Mouse (Mus musculus) left cerebral cortex, postnatal 14 days (tissue): Measurements from ENCODE around the gene Egr4. TPM values are rescaled to one million over a fixed set of nuclear protein-coding genes. Genes with fewer than 3 reads are reported as not detected.

ENCODE experiments used
- DNase-seq, 2 experiments: peaks; one replicate each; pipeline ENCODE4 v3.0.0; 2021 to 2022; ENCODE audit warnings: low spot score in 2 of 2, mixed read lengths in 1 of 2
- intact Hi-C: fragments of 180-260 bp; cut with DNase I; formaldehyde crosslinking; loops from one replicate; pipeline ENCODE4 v1.15.1; 2025
- long read RNA-seq, 2 experiments: library from polyadenylated mRNA; stranded (forward); transcript quantifications; one replicate each; pipeline ENCODE4 v2.0.0; 2021
- total RNA-seq, 2 experiments: library from RNA; stranded (reverse); gene quantifications; 2 replicates each; pipeline ENCODE4 v1.2.3; 2021

The Egr4 gene
- total RNA-seq = 10 to 100 TPM; 50.3 to 64.1 TPM
- long read RNA-seq, experiment 1, transcript Egr4-201 (2 exons, 2,148 nt) = major isoform, 105 of 131 reads
- long read RNA-seq, experiment 1, partial matches to known transcripts = 24 of 131 reads
- long read RNA-seq, experiment 1, other reads (novel, unspliced or antisense) = 2 of 131 reads
- long read RNA-seq, experiment 2, transcript Egr4-201 (2 exons, 2,148 nt) = major isoform, 130 of 152 reads
- long read RNA-seq, experiment 2, partial matches to known transcripts = 0 of 152 reads
- long read RNA-seq, experiment 2, other reads (novel, unspliced or antisense) = 22 of 152 reads

DNA sequence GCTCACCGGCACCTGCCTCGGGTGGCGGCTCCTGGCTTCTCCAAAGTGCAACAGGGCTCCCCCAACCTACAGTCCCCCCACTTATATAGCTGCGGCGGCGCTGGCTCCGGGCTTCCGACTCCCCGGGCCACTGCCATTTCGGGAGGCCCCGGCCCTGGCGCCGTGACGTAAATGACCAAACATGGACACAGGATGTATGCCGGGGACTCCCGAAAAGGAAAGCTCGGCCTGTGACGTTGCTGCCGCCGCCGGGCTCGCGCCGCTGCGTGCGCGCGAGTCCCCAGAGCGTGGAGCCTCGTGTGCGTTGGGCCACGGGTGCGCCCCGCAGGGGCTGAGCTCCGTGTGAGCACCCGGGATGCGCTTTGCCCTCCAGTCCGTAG, at the start of gene Egr4:
TSS of gene Egr4 (minus strand) at position 59 of the 380 bp plus-strand sequence.
- DNase-seq = peak; percentile 94
- intact Hi-C loops = loop anchor here (5.0 kb wide), 3 partner anchors 34 to 74 kb away; partner anchors contain the start of gene Alms1

GRCm38 (mm10) chr6:85562374-85562773, 49.0 kb upstream of the Egr4 start:
- DNase-seq = no peak
- intact Hi-C loops = no loop called here

- intact Hi-C loops = loop anchor here (5.0 kb wide), 1 partner anchor 35 kb away; the partner anchor contains the start of gene Egr4
Measured at GRCm38 (mm10) chr6:85547642-85548041, 34.3 kb upstream of the Egr4 start.

GRCm38 (mm10) chr6:85544251-85544881, 31.0 kb upstream of the Egr4 start:
- peak; percentile 60 to 68 for DNase-seq
- intact Hi-C loops = no loop called here

More at GRCm38 (mm10) chr6:85547642-85548041, 34.3 kb upstream of the Egr4 start:
- no peak for DNase-seq

DNA sequence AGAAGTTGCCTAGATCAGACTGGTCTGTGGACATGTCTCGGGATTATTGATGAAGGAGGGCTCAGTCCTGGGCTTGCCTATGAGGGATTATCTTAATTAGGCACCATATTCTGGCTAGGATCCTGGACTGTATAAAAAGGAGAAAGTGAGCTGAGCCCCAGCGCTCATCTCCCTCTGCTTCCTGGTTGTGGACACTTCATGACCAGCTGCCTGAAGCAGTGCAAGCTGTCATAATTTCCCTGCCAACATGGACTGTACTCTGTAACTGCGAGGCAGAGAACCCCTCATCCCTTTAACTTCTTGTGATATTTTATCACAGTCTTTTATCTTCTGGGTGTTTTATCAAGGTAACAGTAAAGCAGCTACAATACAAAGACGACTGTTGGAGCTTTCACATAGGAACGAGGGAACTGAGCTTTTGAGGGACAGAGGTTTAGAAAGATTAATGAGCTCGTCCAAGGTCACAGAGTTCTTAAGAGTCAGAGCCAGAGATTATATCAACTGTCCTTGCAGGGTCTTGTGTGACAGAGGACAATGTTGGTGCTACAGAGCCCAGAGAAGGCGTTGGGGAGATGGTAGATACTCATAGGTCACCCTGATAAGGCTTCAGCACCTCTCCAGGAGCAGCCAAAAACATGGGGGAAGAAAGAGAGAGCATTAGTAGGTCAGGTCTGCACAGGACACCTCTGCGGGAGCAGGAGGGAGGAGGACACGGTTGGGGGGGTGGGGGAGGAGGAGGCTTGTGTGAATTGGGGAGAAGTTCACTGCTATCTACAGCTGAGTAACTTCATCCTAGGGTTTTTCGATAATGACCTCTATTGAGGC, 30.2 kb upstream of the Egr4 start:
- intact Hi-C loops = no loop called here
- no peak for DNase-seq

GRCm38 (mm10) chr6:85522825-85523224, 9.4 kb upstream of the Egr4 start:
- DNase-seq = peak; percentile 22 to 28
- intact Hi-C loops = no loop called here

DNA sequence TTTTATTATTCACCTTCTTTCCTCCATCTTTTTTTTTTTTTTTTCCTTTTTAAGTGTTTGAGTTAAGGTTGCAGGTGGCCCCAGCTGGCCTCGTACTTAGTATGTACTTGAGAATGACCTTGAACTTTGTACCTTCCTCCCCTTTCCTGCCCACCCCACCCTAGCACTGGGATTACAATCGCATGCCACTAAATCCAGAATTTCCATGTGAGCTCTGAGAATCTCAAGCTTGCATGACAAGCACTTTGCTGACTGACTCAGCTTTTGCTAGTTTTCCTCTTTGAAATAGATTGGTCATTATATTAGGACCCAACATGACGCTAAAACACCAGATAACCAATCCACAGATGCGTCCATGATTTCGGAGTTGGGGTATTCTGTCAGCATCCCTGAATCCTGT, 8.6 kb upstream of the Egr4 start:
- no peak for DNase-seq
- intact Hi-C loops = no loop called here

DNA sequence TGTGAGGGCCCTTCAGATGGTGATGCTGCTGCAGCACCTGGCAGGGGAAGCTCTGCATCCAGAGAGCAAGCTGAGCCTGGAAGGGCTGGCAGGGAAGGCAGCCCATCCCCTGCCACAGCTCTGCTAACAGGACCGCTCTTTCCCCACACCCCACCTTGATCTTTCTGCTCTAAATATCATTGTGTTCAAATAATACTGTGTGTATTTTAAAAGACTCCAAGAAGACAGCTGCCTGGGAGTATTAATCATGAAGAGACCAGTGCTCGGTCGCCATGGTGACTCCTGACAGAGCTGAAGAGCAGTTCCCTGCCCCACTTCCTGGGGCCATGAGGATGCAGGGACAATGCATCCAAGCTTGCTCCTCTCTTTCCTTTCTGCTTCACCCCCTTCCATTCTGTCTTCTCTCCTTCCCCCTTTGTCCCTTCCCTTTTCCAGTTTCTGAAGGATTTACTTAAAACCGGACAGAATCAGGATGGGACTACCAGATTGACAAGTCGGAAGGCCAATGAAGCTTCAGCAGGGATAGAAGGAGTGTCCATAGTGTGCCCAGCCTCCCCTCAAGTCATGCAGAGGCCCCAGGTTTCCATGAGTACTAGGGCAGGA, 4.8 kb upstream of the Egr4 start:
- intact Hi-C loops = no loop called here
- DNase-seq = peak; percentile 62 to 75

DNA sequence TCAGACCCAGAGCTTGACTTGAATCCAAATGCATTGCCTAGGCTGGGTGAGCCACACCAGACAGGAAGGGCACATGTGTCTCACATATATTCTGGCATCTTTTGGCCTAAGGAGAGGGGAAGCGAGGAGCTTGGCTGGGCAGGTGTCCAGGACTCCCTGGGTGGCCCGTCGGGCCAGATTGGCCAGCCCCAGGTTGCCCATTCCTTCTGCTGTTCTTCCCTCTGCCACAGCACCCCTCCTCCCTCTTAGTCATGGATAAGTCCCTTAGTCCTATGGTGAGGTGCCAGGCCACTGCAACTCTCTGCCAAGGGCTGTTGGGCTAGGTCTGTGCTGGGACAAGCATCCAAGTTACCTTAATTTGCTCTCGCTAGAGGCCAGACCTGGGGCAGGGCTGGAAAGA, 2.6 kb upstream of the Egr4 start:
- no peak for DNase-seq
- intact Hi-C loops = no loop called here

GRCm38 (mm10) chr6:85512577-85513530, 535 bp downstream of the Egr4 start:
- peak; percentile 37 to 42 for DNase-seq
- intact Hi-C loops = loop anchor here (5.0 kb wide), 3 partner anchors 34 to 74 kb away; partner anchors contain the start of gene Alms1

GRCm38 (mm10) chr6:85512056-85512440, 1.3 kb downstream of the Egr4 start:
- intact Hi-C loops = loop anchor here (5.0 kb wide), 3 partner anchors 35 to 75 kb away; partner anchors contain the start of gene Alms1
- DNase-seq = no peak

DNA sequence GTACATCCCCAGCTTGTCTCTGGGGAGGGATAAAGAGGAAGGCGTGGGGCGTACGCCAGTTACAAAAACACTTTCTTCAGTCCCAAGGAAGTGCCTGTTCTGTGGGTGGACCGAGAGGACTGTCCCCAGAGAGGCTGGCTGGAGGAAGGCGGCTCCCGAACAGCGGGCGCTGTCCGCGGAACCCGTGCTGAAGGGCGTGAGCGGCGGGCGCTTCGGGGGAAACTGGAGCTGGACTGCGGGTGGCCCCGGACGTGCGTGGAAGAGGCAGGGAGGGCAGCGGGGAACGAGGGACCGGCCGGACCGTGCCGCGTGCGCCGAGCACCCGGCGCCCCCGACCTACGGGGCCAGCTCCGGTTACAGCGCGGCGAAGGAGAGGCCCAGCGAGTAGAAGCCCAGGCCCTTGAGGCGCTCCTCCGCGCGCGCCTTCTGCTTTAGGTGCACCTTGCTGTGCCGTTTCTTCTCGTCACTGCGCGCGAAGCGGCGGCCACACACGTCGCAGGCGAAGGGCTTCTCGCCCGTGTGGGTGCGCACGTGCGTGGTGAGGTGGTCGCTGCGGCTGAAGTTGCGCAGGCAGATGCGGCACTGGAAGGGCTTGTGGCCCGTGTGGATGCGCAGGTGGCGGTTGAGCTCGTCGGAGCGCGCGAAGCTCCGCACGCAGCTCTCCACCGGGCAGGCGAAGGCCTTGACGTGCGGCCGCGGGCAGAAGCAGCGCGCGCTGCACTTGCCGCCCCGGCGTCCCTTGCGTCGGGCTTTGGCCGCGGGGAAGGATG, 1.9 kb downstream of the Egr4 start:
- intact Hi-C loops = loop anchor here (5.0 kb wide), 3 partner anchors 36 to 76 kb away; partner anchors contain the start of gene Alms1
- peak; percentile 32 to 38 for DNase-seq

DNA sequence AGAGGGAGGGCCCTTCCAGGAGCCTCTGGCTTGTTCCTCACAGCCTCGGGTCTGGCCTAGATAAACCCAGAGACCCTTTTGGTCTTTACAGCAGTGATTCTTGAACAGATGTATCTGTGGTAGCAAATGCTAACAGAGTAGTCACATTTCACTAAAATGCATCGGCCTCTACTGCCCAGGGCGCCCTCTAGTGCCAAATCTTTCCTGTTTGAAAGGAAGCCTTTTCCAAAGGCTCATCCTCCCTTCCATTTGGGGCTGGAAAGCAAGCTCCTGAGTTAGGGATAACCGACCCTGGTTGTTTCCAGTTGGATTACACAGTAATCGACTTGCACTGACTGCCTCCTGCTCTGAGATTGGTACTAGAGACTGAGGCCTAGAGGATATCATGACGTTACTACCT, 2.9 kb downstream of the Egr4 start:
- intact Hi-C loops = loop anchor here (5.0 kb wide), 3 partner anchors 37 to 77 kb away; partner anchors contain the start of gene Alms1
- DNase-seq = peak; percentile 84 to 85

DNA sequence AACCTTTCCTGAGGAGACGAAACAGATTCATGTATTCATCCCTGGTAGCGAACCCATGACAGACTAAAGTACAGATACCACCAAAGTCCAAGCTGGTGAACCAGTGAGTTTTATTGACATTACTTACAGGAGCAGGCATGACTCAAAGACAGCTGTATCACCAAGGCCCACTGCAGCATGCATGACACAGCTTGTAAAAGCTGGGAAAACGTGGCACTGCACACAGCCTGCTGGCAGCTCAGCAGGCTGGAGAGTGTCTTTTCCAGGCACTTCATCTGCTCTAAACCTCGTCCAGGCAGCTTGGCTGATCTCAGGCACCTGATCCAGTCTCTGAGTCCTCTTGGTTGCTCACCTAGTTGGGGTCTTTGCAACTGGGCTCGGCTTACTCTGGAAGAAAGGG, 4.8 kb downstream of the Egr4 start:
- intact Hi-C loops = no loop called here
- DNase-seq = no peak

- DNase-seq = peak; percentile 17 to 63
- intact Hi-C loops = no loop called here
Measured at GRCm38 (mm10) chr6:85504908-85505307, 8.5 kb downstream of the Egr4 start.

DNA sequence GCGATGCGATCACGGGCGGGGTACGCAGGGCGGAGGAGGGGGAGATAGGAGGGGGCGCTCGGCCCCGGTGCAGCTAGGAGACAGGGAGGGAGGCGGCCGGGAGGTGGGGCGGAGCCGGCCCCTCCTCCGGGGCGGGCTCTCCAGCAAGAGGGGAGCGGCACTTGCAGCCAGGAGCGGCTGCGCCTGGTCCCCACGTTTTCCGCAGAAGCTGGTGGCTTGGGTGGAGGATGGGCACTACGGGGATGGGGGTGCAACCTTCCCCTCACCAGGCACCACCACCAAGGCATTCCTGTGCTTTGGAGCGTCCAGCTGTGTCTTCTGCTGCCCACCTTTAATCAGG, 10.5 kb downstream of the Egr4 start, which contains the start of gene Fbxo41:
TSS of gene Fbxo41 (minus strand) at position 84 of the 340 bp plus-strand sequence.
- peak; percentile 77 for DNase-seq
- intact Hi-C loops = no loop called here

DNA sequence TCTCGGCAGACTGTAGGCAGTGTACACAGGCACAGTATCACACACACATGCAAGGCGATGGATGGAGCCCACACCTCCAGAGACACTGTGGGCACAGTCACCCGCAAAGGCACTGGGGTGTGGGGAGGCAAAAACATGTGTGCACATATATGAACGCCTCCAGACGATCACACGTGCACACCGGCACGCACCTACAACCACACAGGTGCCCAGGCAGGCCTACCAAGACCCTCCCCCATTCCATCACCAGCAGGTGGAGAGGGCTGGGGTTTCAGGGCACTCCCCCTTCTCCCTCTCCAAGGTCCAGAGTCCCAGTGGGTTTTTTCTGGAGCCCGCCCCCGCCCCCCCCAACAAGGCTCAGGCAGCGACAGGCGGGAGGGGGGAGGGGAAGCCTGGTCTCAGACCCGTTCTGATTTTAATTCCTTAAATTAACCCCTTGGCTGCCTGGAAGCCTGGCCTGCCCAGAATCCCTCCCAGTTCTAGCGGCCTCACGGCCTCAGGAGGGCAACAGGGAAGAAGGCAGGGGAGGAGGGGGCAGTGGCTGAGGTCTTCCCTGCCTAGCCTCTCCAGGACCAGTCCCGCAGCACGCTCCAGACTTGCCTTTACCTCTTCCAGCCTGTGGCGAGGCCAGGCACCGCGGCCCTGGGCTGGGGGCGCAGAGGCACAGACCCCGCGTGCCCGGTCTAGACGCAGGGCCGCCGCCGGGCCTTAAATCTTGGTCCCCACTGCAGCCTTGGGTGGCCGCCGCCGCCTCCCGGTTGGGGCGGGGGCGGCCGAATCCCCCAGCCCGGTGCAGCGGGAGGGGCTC, 11.1 kb downstream of the Egr4 start:
- intact Hi-C loops = no loop called here
- DNase-seq = peak; percentile 36 to 74
